Mouse (Mus musculus) neural tube, embryonic 15.5 days (tissue): Measurements from ENCODE around the gene Relb. TPM values are rescaled to one million over a fixed set of nuclear protein-coding genes. Genes with fewer than 3 reads are reported as not detected.

ENCODE experiments used
- ATAC-seq: fragments of 200-750 bp; cut with Nextera tagmentation; 2 replicates; pipeline ENCODE4 v1.8.0; 2017; ENCODE audit warnings: mild to moderate bottlenecking, moderate TSS enrichment, moderate library complexity; ENCODE audit not compliant: low FRiP score
- H3K27ac ChIP-seq: fragments of 300-500 bp; sonication (generic); replicated peaks from 2 replicates; pipeline ENCODE4 v1.5.1; 2015; ENCODE audit warnings: mild to moderate bottlenecking, inconsistent platforms
- H3K27me3 ChIP-seq: fragments of 300-500 bp; sonication (generic); replicated peaks from 2 replicates; pipeline ENCODE4 v1.6.1; 2015; ENCODE audit warnings: inconsistent platforms
- H3K36me3 ChIP-seq: fragments of 300-500 bp; sonication (generic); 2 replicates; pipeline ENCODE4 v1.6.1; 2015; ENCODE audit warnings: inconsistent platforms
- H3K4me1 ChIP-seq: fragments of 300-500 bp; sonication (generic); 2 replicates; pipeline ENCODE4 v1.6.1; 2015; ENCODE audit warnings: inconsistent platforms
- H3K4me2 ChIP-seq: fragments of 300-500 bp; sonication (generic); 2 replicates; pipeline ENCODE4 v1.6.1; 2015; ENCODE audit warnings: inconsistent platforms, mild to moderate bottlenecking, moderate library complexity
- H3K4me3 ChIP-seq: fragments of 300-500 bp; sonication (generic); replicated peaks from 2 replicates; pipeline ENCODE4 v1.5.1; 2015; ENCODE audit warnings: mild to moderate bottlenecking, inconsistent platforms
- H3K9ac ChIP-seq: fragments of 300-500 bp; sonication (generic); replicated peaks from 2 replicates; pipeline ENCODE4 v1.6.1; 2015; ENCODE audit warnings: mild to moderate bottlenecking, inconsistent platforms
- H3K9me3 ChIP-seq: fragments of 300-500 bp; sonication (generic); replicated peaks from 2 replicates; pipeline ENCODE4 v1.6.1; 2016; ENCODE audit warnings: inconsistent platforms
- WGBS: fragments of 180-500 bp; shearing (Covaris S2); methylation state at CpG from one replicate; pipeline ENCODE4 v1.1.7; 2015; ENCODE audit warnings: mixed read lengths; 5-methylcytosine and 5-hydroxymethylcytosine counted together
- polyA plus RNA-seq: library from polyadenylated mRNA; unstranded; fragments of >200 nt; fragmentation: Nextera tagmentation; extraction: Ambion mirVana; gene quantifications from 2 replicates; pipeline ENCODE4 v1.2.1, GENCODE M21; 2015

Relb gene
- polyA plus RNA-seq, 1 experiment from 2014 or later: 9.6 TPM

GRCm38 (mm10) chr7:19628536-19629360 is 490 bp downstream of the Relb start:
- 0 out of 2 replicates have a peak, but pooled peaks cover 6% of the 10 kb centered on the region for H3K27me3 ChIP-seq
- H3K4me3 ChIP-seq: peak overlapping the region; percentile 72
- no peaks in the 10 kb centered on the region for H3K9me3 ChIP-seq
- peak overlapping the region; percentile 76 for H3K4me2 ChIP-seq
- H3K4me1 ChIP-seq: peaks cover 12% of the 10 kb centered on the region
- H3K9ac ChIP-seq: peak overlapping the region; percentile 44
- peak; percentile 87 for ATAC-seq
- H3K27ac ChIP-seq: peak overlapping the region; percentile 82
- H3K36me3 ChIP-seq: peaks cover 20% of the 10 kb centered on the region
- WGBS: 1% methylated on average over 56 of the region's 57 CpGs

GRCm38 (mm10) chr7:19628192-19628535 is 1.1 kb downstream of the Relb start:
- Histone ChIP-seq H3K4me1 (peaks cover 12% of the 10 kb centered on the region), H3K27me3 (0 out of 2 replicates have a peak, but pooled peaks cover 10% of the 10 kb centered on the region), H3K9ac (no peak overlapping the region; the same call in 1 of the 2 replicates), H3K27ac (peak overlapping the region; percentile 82), H3K4me3 (peak overlapping the region; percentile 72), H3K9me3 (no peaks in the 10 kb centered on the region), H3K4me2 (peak overlapping the region; percentile 76), H3K36me3 (peaks cover 14% of the 10 kb centered on the region)
- 17% methylated on average over 17 of the region's 17 CpGs for WGBS
- ATAC-seq: no peak

- Histone ChIP-seq H3K4me1 (peaks cover 12% of the 10 kb centered on the region), H3K4me2 (peak overlapping the region; percentile 76), H3K9me3 (no peaks in the 10 kb centered on the region), H3K9ac (no peak overlapping the region), H3K36me3 (peaks cover 10% of the 10 kb centered on the region), H3K4me3 (peak overlapping the region; percentile 72), H3K27ac (no peak overlapping the region), H3K27me3 (0 out of 2 replicates have a peak, but pooled peaks cover 10% of the 10 kb centered on the region)
- ATAC-seq: no peak
- WGBS: 72% methylated on average over 3 of the region's 3 CpGs
Observed at GRCm38 (mm10) chr7:19627721-19628120, 1.5 kb downstream of the Relb start.

- Histone ChIP-seq H3K27me3 (0 out of 2 replicates have a peak, but pooled peaks cover 14% of the 10 kb centered on the region), H3K4me1 (peaks cover 12% of the 10 kb centered on the region), H3K9me3 (no peaks in the 10 kb centered on the region), H3K36me3 (no peaks in the 10 kb centered on the region), H3K4me3 (no peak overlapping the region), H3K4me2 (no peak overlapping the region), H3K9ac (no peak overlapping the region), H3K27ac (no peak overlapping the region)
- no peak for ATAC-seq
- 79% methylated on average over 2 of the region's 2 CpGs for WGBS
Observed at GRCm38 (mm10) chr7:19623433-19623832, 5.8 kb downstream of the Relb start.

GRCm38 (mm10) chr7:19622241-19622640 is 7.0 kb downstream of the Relb start:
- H3K27ac ChIP-seq: no peak overlapping the region
- no peak overlapping the region for H3K9ac ChIP-seq
- no peaks in the 10 kb centered on the region for H3K9me3 ChIP-seq
- 37% methylated on average over 6 of the region's 6 CpGs for WGBS
- H3K4me1 ChIP-seq: peaks cover 7% of the 10 kb centered on the region
- ATAC-seq: no peak
- H3K4me2 ChIP-seq: no peak overlapping the region
- no peaks in the 10 kb centered on the region for H3K36me3 ChIP-seq
- H3K27me3 ChIP-seq: 0 out of 2 replicates have a peak, but pooled peaks cover 14% of the 10 kb centered on the region
- no peak overlapping the region for H3K4me3 ChIP-seq

GRCm38 (mm10) chr7:19620811-19621210 is 8.4 kb downstream of the Relb start:
- ATAC-seq: no peak
- Histone ChIP-seq H3K4me3 (no peak overlapping the region), H3K4me2 (no peak overlapping the region), H3K9me3 (no peaks in the 10 kb centered on the region), H3K27ac (no peak overlapping the region), H3K4me1 (peaks cover 7% of the 10 kb centered on the region), H3K36me3 (no peaks in the 10 kb centered on the region), H3K9ac (no peak overlapping the region), H3K27me3 (0 out of 2 replicates have a peak, but pooled peaks cover 12% of the 10 kb centered on the region)
- WGBS: 85% methylated on average over 7 of the region's 7 CpGs

- Histone ChIP-seq H3K9me3 (no peaks in the 10 kb centered on the region), H3K4me3 (peak overlapping the region; percentile 34), H3K4me1 (peaks cover 7% of the 10 kb centered on the region), H3K9ac (peak overlapping the region; percentile 56), H3K27me3 (0 out of 2 replicates have a peak, but pooled peaks cover 12% of the 10 kb centered on the region), H3K36me3 (no peaks in the 10 kb centered on the region; the same call in 1 of the 2 replicates), H3K4me2 (peak overlapping the region; percentile 55), H3K27ac (peak overlapping the region; percentile 28; the same call in 1 of the 2 replicates)
- peak; percentile 82 for ATAC-seq
- 5% methylated on average over 35 of the region's 35 CpGs for WGBS
Observed at GRCm38 (mm10) chr7:19619004-19619801, 10.0 kb downstream of the Relb start.

- WGBS: 91% methylated on average over 12 of the region's 12 CpGs
Observed at GRCm38 (mm10) chr7:19615036-19615577, 14.1 kb downstream of the Relb start.

GRCm38 (mm10) chr7:19610969-19611368 is 18.3 kb downstream of the Relb start:
- Histone ChIP-seq H3K36me3 (peaks cover 17% of the 10 kb centered on the region; the same call in 1 of the 2 replicates), H3K9ac (no peak overlapping the region), H3K9me3 (no peaks in the 10 kb centered on the region), H3K27me3 (no peaks in the 10 kb centered on the region), H3K4me2 (no peak overlapping the region), H3K4me3 (no peak overlapping the region), H3K27ac (no peak overlapping the region), H3K4me1 (no peaks in the 10 kb centered on the region)
- 79% methylated on average over 5 of the region's 5 CpGs for WGBS
- ATAC-seq: no peak

More at GRCm38 (mm10) chr7:19615036-19615577, 14.1 kb downstream of the Relb start:
- no peaks in the 10 kb centered on the region for H3K27me3 ChIP-seq
- H3K36me3 ChIP-seq: peaks cover 15% of the 10 kb centered on the region; the same call in 1 of the 2 replicates
- no peak overlapping the region for H3K27ac ChIP-seq
- H3K4me3 ChIP-seq: no peak overlapping the region
- ATAC-seq: no peak
- H3K4me2 ChIP-seq: no peak overlapping the region
- no peaks in the 10 kb centered on the region for H3K9me3 ChIP-seq
- H3K4me1 ChIP-seq: peaks cover 7% of the 10 kb centered on the region
- no peak overlapping the region for H3K9ac ChIP-seq

- H3K27me3 ChIP-seq: no peaks in the 10 kb centered on the region
- no peaks in the 10 kb centered on the region for H3K9me3 ChIP-seq
- H3K36me3 ChIP-seq: peaks cover 17% of the 10 kb centered on the region; the same call in 1 of the 2 replicates
- no peak overlapping the region for H3K27ac ChIP-seq
- no peaks in the 10 kb centered on the region for H3K4me1 ChIP-seq
- no peak overlapping the region for H3K4me2 ChIP-seq
- H3K4me3 ChIP-seq: no peak overlapping the region
- no peak overlapping the region for H3K9ac ChIP-seq
- ATAC-seq: no peak
- WGBS: 91% methylated on average over 12 of the region's 12 CpGs
Observed at GRCm38 (mm10) chr7:19609641-19610332, 19.5 kb downstream of the Relb start.

- H3K27ac ChIP-seq: no peak overlapping the region
- no peak overlapping the region for H3K4me3 ChIP-seq
- H3K27me3 ChIP-seq: no peaks in the 10 kb centered on the region
- no peaks in the 10 kb centered on the region for H3K9me3 ChIP-seq
- peaks cover 16% of the 10 kb centered on the region for H3K4me1 ChIP-seq
- H3K4me2 ChIP-seq: no peak overlapping the region
- 87% methylated on average over 5 of the region's 5 CpGs for WGBS
- no peak overlapping the region for H3K9ac ChIP-seq
- ATAC-seq: no peak
- H3K36me3 ChIP-seq: peaks cover 13% of the 10 kb centered on the region; the same call in 1 of the 2 replicates
Observed at GRCm38 (mm10) chr7:19607291-19607690, 21.9 kb downstream of the Relb start.
